Mouse (Mus musculus): ENCODE data around the gene Ybx1. TPM values are rescaled to one million over a fixed set of nuclear protein-coding genes. Genes with fewer than 3 reads are reported as not detected.

Gene Ybx1
- 1,089 and 1,212 TPM in 2 replicates for polyA plus RNA-seq (2014; fragmentation: Nextera tagmentation; extraction: Ambion mirVana)

DNA sequence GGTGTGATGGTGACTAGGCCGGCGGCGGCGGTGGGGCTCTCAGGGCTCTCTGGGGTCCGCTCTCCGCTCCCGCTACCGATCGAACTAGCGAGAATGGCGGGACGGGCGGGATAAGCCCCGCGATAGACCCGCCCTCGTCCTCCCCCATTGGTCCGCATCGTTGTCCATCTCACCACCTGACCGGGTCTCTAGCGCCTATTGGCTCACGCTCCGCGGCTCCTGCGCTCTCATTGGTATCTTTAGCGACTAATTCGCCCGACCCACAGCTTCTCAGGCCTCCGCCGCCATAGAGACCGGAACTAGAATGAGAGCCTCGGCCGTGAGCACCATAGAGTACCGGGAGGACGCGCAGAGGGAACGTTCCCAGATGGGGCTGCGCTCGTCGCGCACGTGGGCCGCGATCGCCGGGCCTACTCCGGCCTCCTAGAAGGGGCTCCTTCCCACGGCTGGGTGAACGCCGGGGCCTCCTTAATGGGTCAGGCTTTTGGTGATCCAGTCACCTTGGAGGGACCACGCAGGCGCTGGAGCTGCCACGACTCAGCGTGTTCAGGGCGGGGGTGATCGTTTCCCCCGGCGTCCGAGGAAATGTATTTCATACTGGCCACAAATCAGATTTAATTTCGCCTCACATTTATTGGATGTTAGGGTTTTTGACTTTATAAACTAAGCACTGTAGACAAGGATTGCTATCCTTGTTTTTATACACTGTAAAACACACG is at the start of gene Ybx1:
Gene Ybx1 (minus strand): TSS at position 190 of the 719 bp plus-strand sequence.
- Histone ChIP-seq H3K9me3 (ENCODE audit: control insufficient read depth, low read length) (no peaks in the 10 kb centered on the region), H3K9ac (peak within 1 kb of the TSS; percentile 87), H3K4me3 (replicated peaks; ENCODE audit: low read length) (peak within 1 kb of the TSS; percentile 95), H3K36me3 (replicated peaks; ENCODE audit: control insufficient read depth, insufficient read depth) (peaks cover 10% of the 10 kb centered on the region), H3K27ac (peak within 1 kb of the TSS; percentile 89), H3K4me2 (replicated peaks) (peak within 1 kb of the TSS; percentile 70), H3K4me1 (replicated peaks; ENCODE audit: control insufficient read depth, insufficient read depth, low read length) (peaks cover 27% of the 10 kb centered on the region), H3K27me3 (ENCODE audit: control insufficient read depth, insufficient read depth, low read length) (no peaks in the 10 kb centered on the region)
- under 1% methylated on average over 61 of the region's 61 CpGs for WGBS
- DNase-seq (ENCODE audit: low spot score) (peak; percentile 99), ATAC-seq (ENCODE audit: low FRiP score) (peak; percentile 99)

DNA sequence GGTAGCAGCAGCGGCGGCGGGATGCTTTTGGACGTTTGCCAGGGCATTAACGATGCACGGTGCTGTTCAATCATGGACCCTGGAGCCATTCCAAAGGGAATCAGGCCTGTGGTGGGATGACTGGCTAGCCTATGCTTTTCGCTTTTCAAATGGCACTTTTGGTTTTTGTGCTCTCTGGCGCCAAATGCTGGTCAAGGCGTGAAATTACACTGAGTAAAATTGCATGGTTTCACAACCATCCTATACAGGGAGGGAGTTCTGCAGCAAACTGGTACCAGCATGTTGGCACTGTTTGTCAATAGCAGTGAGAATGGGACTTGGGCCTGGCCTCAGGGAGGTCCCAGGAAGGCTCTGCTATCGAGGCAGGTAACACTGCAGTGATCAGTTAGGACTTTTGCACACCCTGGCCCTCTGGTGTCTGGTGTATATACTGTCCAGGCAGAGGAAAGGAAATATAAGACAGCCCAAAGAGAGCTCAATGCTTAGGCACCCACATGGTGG is 44.5 kb upstream of the Ybx1 start:
- DNase-seq (ENCODE audit: low spot score) = peak; percentile 92
- no peaks in the 10 kb centered on the region for H3K9me3 ChIP-seq (ENCODE audit: control insufficient read depth, low read length)
- peaks cover 9% of the 10 kb centered on the region for H3K4me1 ChIP-seq (replicated peaks; ENCODE audit: control insufficient read depth, insufficient read depth, low read length)
- WGBS = 3% methylated on average over 10 of the region's 10 CpGs
- H3K27ac ChIP-seq = peak overlapping the region; percentile 85
- no peak overlapping the region; the same call in 1 of the 2 replicates for H3K4me3 ChIP-seq (replicated peaks; ENCODE audit: low read length)
- peak overlapping the region; percentile 47 for H3K4me2 ChIP-seq (replicated peaks)
- no peaks in the 10 kb centered on the region for H3K27me3 ChIP-seq (ENCODE audit: control insufficient read depth, insufficient read depth, low read length)
- peak; percentile 94 for ATAC-seq (ENCODE audit: low FRiP score)
- peak overlapping the region; percentile 49 for H3K9ac ChIP-seq
- no peaks in the 10 kb centered on the region; the same call in 1 of the 2 replicates for H3K36me3 ChIP-seq (replicated peaks; ENCODE audit: control insufficient read depth, insufficient read depth)

DNA sequence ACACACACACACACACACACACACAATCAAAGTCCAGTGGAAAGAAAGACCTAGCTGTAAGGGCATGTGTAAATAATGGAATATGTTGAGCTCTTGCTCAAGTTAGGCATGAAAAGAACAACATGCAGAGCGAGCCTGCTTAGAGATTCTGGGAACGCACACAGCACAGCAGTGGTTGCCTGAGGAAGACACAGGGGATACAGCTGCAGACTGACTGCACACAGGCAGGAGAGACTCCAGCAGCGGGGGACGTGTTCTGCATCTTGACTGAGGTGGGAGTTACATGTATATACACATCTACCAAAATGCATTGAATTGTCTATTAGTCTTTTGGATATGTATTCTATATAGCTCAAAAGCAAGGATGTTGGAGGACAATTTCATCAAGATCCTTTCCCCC is 44.0 kb upstream of the Ybx1 start:
- Histone ChIP-seq H3K9me3 (ENCODE audit: control insufficient read depth, low read length) (no peaks in the 10 kb centered on the region), H3K27ac (peak overlapping the region; percentile 85), H3K4me2 (replicated peaks) (peak overlapping the region; percentile 47), H3K4me1 (replicated peaks; ENCODE audit: control insufficient read depth, insufficient read depth, low read length) (peaks cover 9% of the 10 kb centered on the region), H3K36me3 (replicated peaks; ENCODE audit: control insufficient read depth, insufficient read depth) (peaks cover 1% of the 10 kb centered on the region; the same call in 1 of the 2 replicates), H3K9ac (peak overlapping the region; percentile 49), H3K27me3 (ENCODE audit: control insufficient read depth, insufficient read depth, low read length) (no peaks in the 10 kb centered on the region), H3K4me3 (replicated peaks; ENCODE audit: low read length) (no peak overlapping the region; the same call in 1 of the 2 replicates)
- ATAC-seq (ENCODE audit: low FRiP score) (peak; percentile 89), DNase-seq (ENCODE audit: low spot score) (no peak)
- WGBS = 20% methylated on average over 4 of the region's 4 CpGs

DNA sequence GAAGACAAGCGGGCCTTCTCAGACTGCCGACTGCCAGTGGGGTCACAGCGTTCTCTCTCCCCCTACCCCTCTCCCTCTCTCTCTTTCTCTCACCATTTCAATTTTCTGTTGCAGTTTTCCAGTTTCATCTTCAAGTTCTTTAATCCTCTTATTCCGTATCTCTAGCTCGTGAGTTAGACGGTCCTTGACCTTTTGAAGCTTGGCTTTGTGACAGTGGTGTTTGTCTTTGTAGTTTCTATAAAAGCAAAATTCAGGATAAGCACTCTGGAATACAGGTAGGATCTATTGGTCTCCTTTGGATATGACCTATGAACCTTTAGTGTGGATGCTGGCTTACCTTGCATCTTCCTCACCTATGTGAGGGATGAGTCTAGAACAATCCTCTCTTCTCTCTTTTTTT is 39.1 kb upstream of the Ybx1 start:
- WGBS = 89% methylated on average over 6 of the region's 6 CpGs
- no peaks in the 10 kb centered on the region for H3K9me3 ChIP-seq (ENCODE audit: control insufficient read depth, low read length)
- ATAC-seq (ENCODE audit: low FRiP score) = no peak
- H3K4me1 ChIP-seq (replicated peaks; ENCODE audit: control insufficient read depth, insufficient read depth, low read length) = peaks cover 9% of the 10 kb centered on the region
- no peak for DNase-seq (ENCODE audit: low spot score)
- no peak overlapping the region for H3K4me2 ChIP-seq (replicated peaks)
- H3K27ac ChIP-seq = no peak overlapping the region
- H3K4me3 ChIP-seq (replicated peaks; ENCODE audit: low read length) = no peak overlapping the region
- H3K9ac ChIP-seq = no peak overlapping the region
- no peaks in the 10 kb centered on the region for H3K27me3 ChIP-seq (ENCODE audit: control insufficient read depth, insufficient read depth, low read length)
- H3K36me3 ChIP-seq (replicated peaks; ENCODE audit: control insufficient read depth, insufficient read depth) = peaks cover 9% of the 10 kb centered on the region; the same call in 1 of the 2 replicates

DNA sequence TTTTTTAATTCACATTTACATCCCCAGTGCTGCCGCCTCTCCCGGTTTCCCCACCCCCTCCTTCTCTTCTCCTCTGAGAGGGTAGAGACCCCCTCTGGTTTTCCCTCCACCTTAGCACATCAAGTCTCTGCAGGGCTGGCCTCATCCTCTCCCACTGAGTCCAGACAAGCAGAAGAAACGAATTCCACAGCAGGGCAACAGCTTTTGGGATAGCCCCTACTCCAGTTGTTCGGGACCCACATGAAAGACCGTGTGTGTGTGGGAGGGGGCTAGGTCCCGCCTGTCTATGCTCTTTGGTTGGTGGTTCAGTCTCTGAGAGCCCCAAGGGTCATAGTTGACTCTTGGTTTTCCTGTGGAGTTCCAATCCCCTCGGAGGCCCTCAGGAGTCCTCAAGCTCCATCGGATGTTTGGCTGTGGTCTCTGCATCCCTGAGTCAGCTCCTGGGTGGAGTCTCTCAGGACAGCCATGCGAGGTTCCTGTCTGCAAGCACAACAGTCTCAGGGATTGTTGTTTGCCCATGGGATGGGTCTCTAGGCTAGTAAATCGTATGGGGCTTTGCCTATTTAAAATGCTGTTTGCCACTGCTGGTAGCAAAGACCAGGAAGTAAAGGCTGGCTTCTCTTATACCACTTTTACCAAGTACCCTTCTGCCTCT is 26.6 kb upstream of the Ybx1 start:
- H3K4me1 ChIP-seq (replicated peaks; ENCODE audit: control insufficient read depth, insufficient read depth, low read length) = peaks cover 11% of the 10 kb centered on the region
- DNase-seq (ENCODE audit: low spot score) (no peak), ATAC-seq (ENCODE audit: low FRiP score) (peak; percentile 54)
- peaks cover 23% of the 10 kb centered on the region for H3K36me3 ChIP-seq (replicated peaks; ENCODE audit: control insufficient read depth, insufficient read depth)
- H3K27me3 ChIP-seq (ENCODE audit: control insufficient read depth, insufficient read depth, low read length) = no peaks in the 10 kb centered on the region
- peak overlapping the region; percentile 95 for H3K27ac ChIP-seq
- H3K9me3 ChIP-seq (ENCODE audit: control insufficient read depth, low read length) = no peaks in the 10 kb centered on the region
- H3K9ac ChIP-seq = peak overlapping the region; percentile 69
- H3K4me3 ChIP-seq (replicated peaks; ENCODE audit: low read length) = peak overlapping the region; percentile 68
- WGBS = 31% methylated on average over 10 of the region's 10 CpGs
- H3K4me2 ChIP-seq (replicated peaks) = peak overlapping the region; percentile 89

DNA sequence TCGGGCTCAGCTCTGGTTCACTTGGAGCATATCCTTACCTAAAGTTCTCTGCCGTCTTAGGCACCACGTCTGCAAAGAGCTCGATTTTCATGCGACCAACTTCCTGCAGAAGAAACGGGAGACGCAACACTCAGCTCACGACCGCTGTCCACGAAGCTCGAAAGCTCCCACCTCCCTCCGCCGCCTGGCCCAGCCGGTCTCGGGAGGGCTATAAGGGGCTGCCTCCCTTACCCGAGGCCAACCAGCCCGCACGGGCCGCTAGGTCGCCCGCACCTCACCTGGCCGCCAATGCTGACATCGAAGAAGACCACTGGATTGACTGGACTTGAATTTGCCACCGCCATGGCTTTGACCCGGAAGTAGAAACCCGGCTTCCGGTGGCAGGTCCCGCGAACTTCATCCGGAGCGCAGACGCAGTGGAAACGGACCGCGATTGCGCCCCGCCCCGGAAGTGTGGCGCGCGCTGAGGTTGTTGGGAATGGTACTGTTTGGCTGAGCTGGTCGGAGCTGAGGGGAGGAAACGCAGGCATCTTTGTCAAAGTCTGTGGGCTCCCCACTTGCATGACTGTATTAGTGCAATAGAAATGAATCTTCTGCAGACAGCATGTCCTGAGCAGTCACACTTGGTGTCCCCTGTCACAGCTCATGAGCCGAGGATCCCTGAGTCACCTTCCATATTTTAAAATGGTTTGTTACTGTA is 25.9 kb upstream of the Ybx1 start, which contains the start of gene Ppih:
Gene Ppih (minus strand): TSS at position 416 of the 700 bp plus-strand sequence.
- WGBS = under 1% methylated on average over 44 of the region's 44 CpGs
- Histone ChIP-seq H3K27ac (peak within 1 kb of the TSS; percentile 95), H3K9me3 (ENCODE audit: control insufficient read depth, low read length) (no peaks in the 10 kb centered on the region), H3K4me2 (replicated peaks) (peak within 1 kb of the TSS; percentile 89), H3K36me3 (replicated peaks; ENCODE audit: control insufficient read depth, insufficient read depth) (peaks cover 31% of the 10 kb centered on the region), H3K4me1 (replicated peaks; ENCODE audit: control insufficient read depth, insufficient read depth, low read length) (peaks cover 11% of the 10 kb centered on the region), H3K9ac (peak within 1 kb of the TSS; percentile 69), H3K27me3 (ENCODE audit: control insufficient read depth, insufficient read depth, low read length) (no peaks in the 10 kb centered on the region), H3K4me3 (replicated peaks; ENCODE audit: low read length) (peak within 1 kb of the TSS; percentile 68)
- peak; percentile 98 for DNase-seq (ENCODE audit: low spot score)
- peak; percentile 99 for ATAC-seq (ENCODE audit: low FRiP score)

DNA sequence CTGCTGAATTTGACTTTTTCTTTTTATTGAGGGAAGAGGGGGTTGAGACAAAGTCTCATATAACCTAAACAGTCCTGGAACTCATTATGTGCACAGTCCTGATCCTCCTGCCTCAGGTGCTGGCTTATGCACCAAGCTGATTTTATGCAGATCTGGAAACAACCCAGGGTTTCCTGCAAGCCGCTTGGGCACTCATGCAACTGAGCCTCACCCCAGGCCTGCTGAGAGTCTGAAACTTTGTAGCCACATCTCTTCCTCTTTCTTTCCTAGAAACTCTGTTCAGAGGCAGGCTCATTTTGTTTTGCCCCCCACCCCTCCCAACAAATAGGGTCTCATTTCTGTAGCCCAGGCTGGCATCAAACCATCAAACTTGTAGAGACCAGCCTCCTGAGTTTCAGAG is 19.4 kb upstream of the Ybx1 start:
- Histone ChIP-seq H3K9me3 (ENCODE audit: control insufficient read depth, low read length) (no peaks in the 10 kb centered on the region), H3K27me3 (ENCODE audit: control insufficient read depth, insufficient read depth, low read length) (no peaks in the 10 kb centered on the region), H3K4me1 (replicated peaks; ENCODE audit: control insufficient read depth, insufficient read depth, low read length) (no peaks in the 10 kb centered on the region), H3K4me2 (replicated peaks) (no peak overlapping the region), H3K36me3 (replicated peaks; ENCODE audit: control insufficient read depth, insufficient read depth) (peaks cover 85% of the 10 kb centered on the region), H3K4me3 (replicated peaks; ENCODE audit: low read length) (no peak overlapping the region), H3K27ac (no peak overlapping the region), H3K9ac (no peak overlapping the region)
- 95% methylated on average over 1 of the region's 1 CpGs for WGBS
- DNase-seq (ENCODE audit: low spot score) (no peak), ATAC-seq (ENCODE audit: low FRiP score) (no peak)

DNA sequence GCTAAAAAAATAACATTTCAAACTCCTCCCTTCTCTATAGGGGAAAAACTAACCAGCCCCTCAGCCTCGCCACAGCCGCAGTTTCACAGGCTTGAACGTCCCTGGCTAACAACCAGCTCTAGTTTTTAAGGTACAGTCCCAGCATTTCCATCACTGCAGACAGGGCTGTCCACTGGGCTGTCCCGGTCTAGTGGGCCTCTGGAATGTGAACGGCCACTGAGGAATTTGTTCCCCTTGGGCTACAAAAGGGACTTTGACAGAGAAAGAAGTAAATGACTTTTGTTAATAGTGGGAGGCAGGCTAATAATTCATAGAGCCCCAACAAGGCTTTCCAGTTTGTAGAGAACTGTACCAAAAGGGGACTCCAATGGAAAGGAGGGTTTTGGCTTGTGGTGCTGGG is 11.0 kb upstream of the Ybx1 start:
- peaks cover 29% of the 10 kb centered on the region for H3K36me3 ChIP-seq (replicated peaks; ENCODE audit: control insufficient read depth, insufficient read depth)
- no peak overlapping the region for H3K4me2 ChIP-seq (replicated peaks)
- no peaks in the 10 kb centered on the region for H3K4me1 ChIP-seq (replicated peaks; ENCODE audit: control insufficient read depth, insufficient read depth, low read length)
- ATAC-seq (ENCODE audit: low FRiP score) (no peak), DNase-seq (ENCODE audit: low spot score) (no peak)
- no peak overlapping the region for H3K27ac ChIP-seq
- H3K27me3 ChIP-seq (ENCODE audit: control insufficient read depth, insufficient read depth, low read length) = no peaks in the 10 kb centered on the region
- 66% methylated on average over 5 of the region's 5 CpGs for WGBS
- no peak overlapping the region for H3K4me3 ChIP-seq (replicated peaks; ENCODE audit: low read length)
- H3K9ac ChIP-seq = no peak overlapping the region
- no peaks in the 10 kb centered on the region for H3K9me3 ChIP-seq (ENCODE audit: control insufficient read depth, low read length)

DNA sequence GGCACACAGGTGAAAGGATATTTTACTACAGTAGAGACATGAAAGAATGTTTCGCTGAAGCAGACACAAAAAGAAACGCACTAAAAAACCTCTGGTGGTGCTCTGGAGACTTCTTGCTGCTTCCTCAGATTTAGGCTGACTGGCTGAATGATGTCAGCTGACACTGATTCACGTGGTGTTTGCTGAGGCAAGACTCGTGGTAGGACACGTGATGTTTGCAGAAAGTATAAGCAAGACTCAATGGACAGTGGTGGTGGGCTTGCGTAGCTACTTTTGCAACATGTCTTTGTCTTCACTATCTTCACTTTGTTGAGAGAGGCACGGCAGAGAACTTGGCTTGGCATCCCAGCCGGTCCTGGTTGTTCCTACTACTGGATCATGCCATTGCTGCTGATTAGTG is 8.9 kb upstream of the Ybx1 start:
- H3K9ac ChIP-seq = no peak overlapping the region
- H3K9me3 ChIP-seq (ENCODE audit: control insufficient read depth, low read length) = no peaks in the 10 kb centered on the region
- ATAC-seq (ENCODE audit: low FRiP score) (no peak), DNase-seq (ENCODE audit: low spot score) (no peak)
- no peak overlapping the region for H3K27ac ChIP-seq
- H3K36me3 ChIP-seq (replicated peaks; ENCODE audit: control insufficient read depth, insufficient read depth) = peaks cover 8% of the 10 kb centered on the region; the same call in 1 of the 2 replicates
- WGBS = 93% methylated on average over 8 of the region's 8 CpGs
- no peaks in the 10 kb centered on the region for H3K27me3 ChIP-seq (ENCODE audit: control insufficient read depth, insufficient read depth, low read length)
- no peak overlapping the region for H3K4me2 ChIP-seq (replicated peaks)
- no peaks in the 10 kb centered on the region for H3K4me1 ChIP-seq (replicated peaks; ENCODE audit: control insufficient read depth, insufficient read depth, low read length)
- no peak overlapping the region for H3K4me3 ChIP-seq (replicated peaks; ENCODE audit: low read length)

Data from hindbrain, embryonic 14.5 days (tissue).